Mouse (Mus musculus) cerebellum, adult 18-20 months (tissue): Measurements from ENCODE around the gene Slc5a6.

Experiments
- DNase-seq, 2 experiments: peaks; one replicate each; pipeline ENCODE4 v3.0.0; 2021

Gene Slc5a6

GRCm38 (mm10) chr5:30999324-30999723, 49.4 kb downstream of the Slc5a6 start:
- DNase-seq, result no peak

- DNase-seq, result no peak
These were observed 50.4 kb downstream of the Slc5a6 start for GRCm38 (mm10) chr5:30998306-30998705.

- DNase-seq, result no peak
These were observed 53.7 kb downstream of the Slc5a6 start for GRCm38 (mm10) chr5:30994910-30995635.

DNA sequence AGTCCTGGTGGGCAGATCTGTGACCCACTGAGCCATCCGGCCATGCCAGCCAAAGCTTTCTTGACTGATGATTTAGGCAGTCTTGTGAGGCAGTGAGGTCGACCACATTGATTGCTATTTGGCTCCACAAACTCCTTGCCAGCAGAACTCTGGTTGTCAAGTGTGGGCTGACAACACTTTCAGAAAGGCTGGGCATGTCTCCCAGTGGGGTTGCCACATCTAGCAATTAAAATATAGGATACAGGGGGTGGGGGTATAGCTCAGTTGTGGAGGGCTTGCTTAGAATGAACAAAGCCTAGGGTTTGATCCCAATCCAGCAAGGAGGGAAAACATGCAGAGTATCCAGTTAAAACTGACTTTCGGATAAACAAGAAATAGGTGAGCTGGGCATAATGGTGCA, 54.6 kb downstream of the Slc5a6 start:
- DNase-seq, result no peak

- DNase-seq, result no peak
These were observed 55.6 kb downstream of the Slc5a6 start for GRCm38 (mm10) chr5:30992980-30993676.
